Mouse (Mus musculus): ENCODE results near the gene Clptm1.

DNA sequence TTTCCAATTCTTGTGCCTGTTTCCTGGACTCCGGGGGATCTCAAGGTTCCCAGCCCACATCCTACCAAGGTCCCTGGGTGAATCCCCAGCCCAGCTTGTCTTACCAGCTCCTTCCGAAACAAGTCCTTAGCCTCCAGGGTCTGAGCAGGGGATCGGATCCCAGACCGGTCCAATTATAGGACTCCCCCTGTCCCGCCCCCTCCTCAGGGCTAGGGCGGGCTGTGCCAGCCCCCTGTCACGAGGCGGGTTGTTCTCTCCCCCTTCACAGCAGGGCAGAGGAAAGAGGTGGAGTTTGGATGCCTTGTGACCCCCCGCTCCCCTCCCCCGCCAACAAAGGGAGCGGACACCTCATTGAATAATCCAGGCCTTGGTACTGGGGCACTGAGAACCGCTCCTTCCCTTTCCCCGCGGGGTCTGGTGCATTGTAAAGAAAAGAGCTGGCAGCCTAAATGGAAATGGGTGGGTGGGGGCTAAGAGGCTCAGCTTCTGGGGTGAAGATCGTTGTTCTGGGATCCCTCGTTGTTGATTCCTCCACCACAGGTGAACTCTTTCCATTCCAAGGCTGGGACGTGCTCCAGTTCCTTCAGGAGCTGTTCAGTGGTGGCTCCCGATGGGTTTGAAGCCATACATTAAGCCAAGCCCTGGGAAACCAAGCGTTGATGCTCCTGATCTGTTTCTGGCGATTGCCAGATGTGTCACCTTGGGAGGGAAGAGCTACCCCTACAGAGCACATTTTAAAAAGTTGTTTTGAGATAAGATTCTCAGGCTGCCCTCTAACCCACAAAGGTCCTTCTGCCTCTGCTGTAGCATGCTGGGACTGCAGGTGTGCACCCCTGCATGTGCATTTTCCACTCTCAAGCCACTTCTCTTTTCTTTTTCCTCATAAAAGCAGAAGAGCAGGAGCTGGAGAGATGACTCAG lies 34.3 kb upstream of the Clptm1 start, which contains the start of gene Apoe:
- TF ChIP-seq CTCF (IDR thresholded peaks at IDR 0.05; ENCODE audit: control insufficient read depth, insufficient read depth, insufficient read length) (no peak), FOSL1 (IDR thresholded peaks at IDR 0.05; ENCODE audit: insufficient read depth, low read length, poor library complexity, severe bottlenecking) (no peak), MAX (IDR thresholded peaks at IDR 0.05) (no peak), MYOD1 (IDR thresholded peaks at IDR 0.05; ENCODE audit: control insufficient read depth, insufficient read length, low read depth) (no peak), MYOG (IDR thresholded peaks at IDR 0.05; ENCODE audit: control insufficient read depth, extremely low read depth, insufficient read length) (no peak), USF1 (IDR thresholded peaks at IDR 0.05; ENCODE audit: low read depth) (no peak)

All from C2C12 (cell line).